Mouse (Mus musculus): ENCODE measurements around the gene Gm10488. TPM values are rescaled to one million over a fixed set of nuclear protein-coding genes. Genes with fewer than 3 reads are reported as not detected.
"Not testable (repeated sequence)": the region's sequence is repeated elsewhere in the genome, so short reads cannot be mapped to it uniquely, and the experiment has no call there.

Gene Gm10488
- not detected in 2 replicates for total RNA-seq (2017)

DNA sequence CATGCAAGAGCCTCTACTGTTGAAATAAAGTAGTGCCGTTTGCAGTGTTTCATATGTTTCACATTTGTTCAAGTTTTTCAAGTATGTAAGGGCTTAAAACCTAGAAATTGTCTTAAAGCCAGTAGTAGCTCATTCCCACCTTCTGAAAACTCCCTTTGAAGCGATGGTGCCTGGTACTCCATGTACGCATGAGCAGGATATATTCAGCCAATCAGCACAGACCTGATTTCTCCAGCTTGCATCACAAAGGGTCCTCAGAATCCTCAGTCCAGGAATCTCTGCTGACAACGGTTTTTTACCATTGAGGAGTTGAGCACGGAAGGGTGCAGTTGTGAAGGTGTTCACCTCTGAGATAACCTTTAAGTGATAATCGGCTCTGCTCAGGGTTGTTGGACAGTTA is at the start of gene Gm10488:
Gene Gm10488, plus strand, starts transcription at position 301 of the 400 bp plus-strand sequence.
- ATAC-seq (replicated peaks; ENCODE audit: low read depth, poor library complexity, severe bottlenecking) = not testable (repeated sequence)
